Mouse (Mus musculus): ENCODE measurements around the gene Tshz2. TPM values are rescaled to one million over a fixed set of nuclear protein-coding genes. Genes with fewer than 3 reads are reported as not detected.

Tshz2 gene
- polyA plus RNA-seq, 1 experiment from 2014 or later = 7.2 TPM

GRCm38 (mm10) chr2:169910606-169911005 lies 277.8 kb downstream of the Tshz2 start:
- no peak for ATAC-seq (ENCODE audit: low read depth)
- no peak overlapping the region for H3K9ac ChIP-seq (ENCODE audit: low read length)
- no peaks in the 10 kb centered on the region for H3K9me3 ChIP-seq (ENCODE audit: control insufficient read depth, low read length)
- WGBS = 82% methylated on average over 4 of the region's 4 CpGs
- no peak overlapping the region for H3K27ac ChIP-seq (ENCODE audit: low read length)
- H3K4me1 ChIP-seq (replicated peaks; ENCODE audit: control insufficient read depth, insufficient read depth, low read length) = no peaks in the 10 kb centered on the region
- H3K36me3 ChIP-seq (ENCODE audit: control insufficient read depth, insufficient read depth, low read length) = no peaks in the 10 kb centered on the region
- no peak overlapping the region for H3K4me2 ChIP-seq (ENCODE audit: low read depth, low read length)
- H3K4me3 ChIP-seq (ENCODE audit: low read length) = no peak overlapping the region
- no peaks in the 10 kb centered on the region for H3K27me3 ChIP-seq (ENCODE audit: control insufficient read depth, insufficient read depth, low read depth, low read length)

DNA sequence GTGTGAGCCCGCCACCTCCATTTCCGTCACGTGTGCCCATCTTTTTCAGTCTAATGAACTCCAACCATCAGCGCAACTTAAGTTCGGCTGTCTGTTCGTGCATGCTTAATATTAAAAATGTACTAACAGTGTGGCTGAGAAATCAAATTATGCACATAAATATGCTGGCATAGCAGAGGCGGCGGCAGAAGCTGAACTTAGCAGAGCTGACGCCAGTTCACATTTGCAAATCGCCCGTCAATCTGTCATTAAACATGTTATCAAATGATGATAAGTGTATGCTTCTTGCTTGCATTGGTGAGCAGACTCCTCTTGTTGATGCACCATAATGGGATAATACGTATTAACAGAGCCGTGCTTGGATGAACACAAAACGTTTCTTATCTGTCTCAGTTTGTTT lies 280.0 kb downstream of the Tshz2 start:
- Histone ChIP-seq H3K4me3 (ENCODE audit: low read length) (no peak overlapping the region), H3K9ac (ENCODE audit: low read length) (no peak overlapping the region), H3K27me3 (ENCODE audit: control insufficient read depth, insufficient read depth, low read depth, low read length) (no peaks in the 10 kb centered on the region), H3K27ac (ENCODE audit: low read length) (no peak overlapping the region), H3K36me3 (ENCODE audit: control insufficient read depth, insufficient read depth, low read length) (no peaks in the 10 kb centered on the region), H3K4me1 (replicated peaks; ENCODE audit: control insufficient read depth, insufficient read depth, low read length) (no peaks in the 10 kb centered on the region), H3K9me3 (ENCODE audit: control insufficient read depth, low read length) (no peaks in the 10 kb centered on the region), H3K4me2 (ENCODE audit: low read depth, low read length) (no peak overlapping the region)
- no peak for ATAC-seq (ENCODE audit: low read depth)
- 85% methylated on average over 14 of the region's 14 CpGs for WGBS

- Histone ChIP-seq H3K4me2 (ENCODE audit: low read depth, low read length) (no peak overlapping the region), H3K4me1 (replicated peaks; ENCODE audit: control insufficient read depth, insufficient read depth, low read length) (no peaks in the 10 kb centered on the region), H3K9ac (ENCODE audit: low read length) (no peak overlapping the region), H3K27ac (ENCODE audit: low read length) (no peak overlapping the region), H3K9me3 (ENCODE audit: control insufficient read depth, low read length) (no peaks in the 10 kb centered on the region), H3K36me3 (ENCODE audit: control insufficient read depth, insufficient read depth, low read length) (no peaks in the 10 kb centered on the region), H3K27me3 (ENCODE audit: control insufficient read depth, insufficient read depth, low read depth, low read length) (no peaks in the 10 kb centered on the region), H3K4me3 (ENCODE audit: low read length) (no peak overlapping the region)
- ATAC-seq (ENCODE audit: low read depth) = no peak
- 81% methylated on average over 8 of the region's 8 CpGs for WGBS
Observed at GRCm38 (mm10) chr2:169914903-169915302, 282.1 kb downstream of the Tshz2 start.

GRCm38 (mm10) chr2:169915326-169915725 lies 282.5 kb downstream of the Tshz2 start:
- 79% methylated on average over 13 of the region's 13 CpGs for WGBS
- no peak for ATAC-seq (ENCODE audit: low read depth)
- no peaks in the 10 kb centered on the region for H3K9me3 ChIP-seq (ENCODE audit: control insufficient read depth, low read length)
- H3K4me3 ChIP-seq (ENCODE audit: low read length) = no peak overlapping the region
- no peak overlapping the region for H3K27ac ChIP-seq (ENCODE audit: low read length)
- H3K4me1 ChIP-seq (replicated peaks; ENCODE audit: control insufficient read depth, insufficient read depth, low read length) = no peaks in the 10 kb centered on the region
- no peaks in the 10 kb centered on the region for H3K27me3 ChIP-seq (ENCODE audit: control insufficient read depth, insufficient read depth, low read depth, low read length)
- H3K9ac ChIP-seq (ENCODE audit: low read length) = no peak overlapping the region
- no peak overlapping the region for H3K4me2 ChIP-seq (ENCODE audit: low read depth, low read length)
- H3K36me3 ChIP-seq (ENCODE audit: control insufficient read depth, insufficient read depth, low read length) = no peaks in the 10 kb centered on the region

GRCm38 (mm10) chr2:169919111-169919695 lies 286.4 kb downstream of the Tshz2 start:
- Histone ChIP-seq H3K4me3 (ENCODE audit: low read length) (no peak overlapping the region), H3K9me3 (ENCODE audit: control insufficient read depth, low read length) (no peaks in the 10 kb centered on the region), H3K27me3 (ENCODE audit: control insufficient read depth, insufficient read depth, low read depth, low read length) (no peaks in the 10 kb centered on the region), H3K9ac (ENCODE audit: low read length) (no peak overlapping the region), H3K36me3 (ENCODE audit: control insufficient read depth, insufficient read depth, low read length) (no peaks in the 10 kb centered on the region), H3K4me1 (replicated peaks; ENCODE audit: control insufficient read depth, insufficient read depth, low read length) (no peaks in the 10 kb centered on the region), H3K27ac (ENCODE audit: low read length) (no peak overlapping the region), H3K4me2 (ENCODE audit: low read depth, low read length) (no peak overlapping the region)
- WGBS = 80% methylated on average over 3 of the region's 3 CpGs
- no peak for ATAC-seq (ENCODE audit: low read depth)

DNA sequence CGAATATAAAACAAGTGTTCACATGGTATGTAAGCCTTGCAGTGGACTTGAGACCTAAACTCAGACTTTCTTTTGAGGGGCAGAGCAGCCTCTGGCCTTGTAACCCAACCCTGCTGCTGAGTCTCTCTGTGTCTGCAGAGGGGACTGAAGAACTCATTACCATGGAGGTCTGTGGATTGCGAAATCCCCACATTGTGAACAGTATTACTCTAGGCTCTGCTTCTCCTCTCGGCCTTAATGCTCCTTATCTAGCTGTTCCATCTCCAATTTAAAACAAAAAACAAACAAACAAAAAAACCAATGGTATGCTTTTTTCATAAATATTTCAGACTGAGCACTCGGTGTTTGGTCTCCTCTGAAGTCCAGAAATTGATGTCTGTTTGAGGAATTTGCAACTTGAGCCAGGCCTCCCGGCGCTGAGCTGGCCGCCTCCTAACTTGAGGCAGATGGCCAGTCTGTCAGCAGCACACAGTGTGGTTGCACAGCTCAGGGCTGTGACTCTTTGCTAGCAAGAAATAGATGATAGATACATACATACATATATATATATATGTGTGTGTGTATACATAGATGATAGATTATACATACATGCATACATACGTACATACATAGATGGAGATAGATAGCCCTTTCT lies 291.5 kb downstream of the Tshz2 start:
- ATAC-seq (ENCODE audit: low read depth) = peak; percentile 88
- 40% methylated on average over 8 of the region's 8 CpGs for WGBS
- Histone ChIP-seq H3K4me3 (ENCODE audit: low read length) (no peak overlapping the region), H3K27me3 (ENCODE audit: control insufficient read depth, insufficient read depth, low read depth, low read length) (no peaks in the 10 kb centered on the region), H3K9me3 (ENCODE audit: control insufficient read depth, low read length) (no peaks in the 10 kb centered on the region), H3K4me1 (replicated peaks; ENCODE audit: control insufficient read depth, insufficient read depth, low read length) (peaks cover 12% of the 10 kb centered on the region), H3K9ac (ENCODE audit: low read length) (no peak overlapping the region), H3K4me2 (ENCODE audit: low read depth, low read length) (no peak overlapping the region), H3K36me3 (ENCODE audit: control insufficient read depth, insufficient read depth, low read length) (no peaks in the 10 kb centered on the region), H3K27ac (ENCODE audit: low read length) (no peak overlapping the region)

- no peak overlapping the region for H3K4me3 ChIP-seq (ENCODE audit: low read length)
- no peak for ATAC-seq (ENCODE audit: low read depth)
- no peak overlapping the region for H3K27ac ChIP-seq (ENCODE audit: low read length)
- H3K9ac ChIP-seq (ENCODE audit: low read length) = no peak overlapping the region
- no peaks in the 10 kb centered on the region for H3K27me3 ChIP-seq (ENCODE audit: control insufficient read depth, insufficient read depth, low read depth, low read length)
- H3K9me3 ChIP-seq (ENCODE audit: control insufficient read depth, low read length) = no peaks in the 10 kb centered on the region
- H3K4me2 ChIP-seq (ENCODE audit: low read depth, low read length) = no peak overlapping the region
- no peaks in the 10 kb centered on the region for H3K36me3 ChIP-seq (ENCODE audit: control insufficient read depth, insufficient read depth, low read length)
- WGBS = 62% methylated on average over 5 of the region's 5 CpGs
- peaks cover 17% of the 10 kb centered on the region for H3K4me1 ChIP-seq (replicated peaks; ENCODE audit: control insufficient read depth, insufficient read depth, low read length)
Observed at GRCm38 (mm10) chr2:169925466-169925865, 292.7 kb downstream of the Tshz2 start.

DNA sequence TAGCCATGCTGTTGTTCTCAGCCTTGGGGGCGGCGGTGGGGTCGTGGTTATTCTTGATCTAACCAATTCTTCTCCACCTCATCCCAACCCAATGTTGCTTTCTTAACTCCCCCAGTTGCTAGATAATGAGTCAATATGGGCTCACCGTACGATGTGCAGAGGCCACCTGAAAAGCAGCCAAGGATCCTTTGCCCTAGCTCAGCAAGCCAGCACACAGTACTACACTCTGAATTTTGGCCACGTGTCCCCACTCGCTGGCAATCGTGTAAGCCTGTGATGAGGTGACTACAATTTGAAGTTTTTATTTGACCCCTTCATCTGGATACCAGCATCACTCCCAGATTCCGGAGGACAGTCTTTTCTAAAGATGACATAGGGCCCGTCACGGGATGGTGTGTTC lies 293.2 kb downstream of the Tshz2 start:
- Histone ChIP-seq H3K4me2 (ENCODE audit: low read depth, low read length) (no peak overlapping the region), H3K27ac (ENCODE audit: low read length) (no peak overlapping the region), H3K9ac (ENCODE audit: low read length) (no peak overlapping the region), H3K27me3 (ENCODE audit: control insufficient read depth, insufficient read depth, low read depth, low read length) (no peaks in the 10 kb centered on the region), H3K4me3 (ENCODE audit: low read length) (no peak overlapping the region), H3K4me1 (replicated peaks; ENCODE audit: control insufficient read depth, insufficient read depth, low read length) (peaks cover 17% of the 10 kb centered on the region), H3K9me3 (ENCODE audit: control insufficient read depth, low read length) (no peaks in the 10 kb centered on the region), H3K36me3 (ENCODE audit: control insufficient read depth, insufficient read depth, low read length) (no peaks in the 10 kb centered on the region)
- 68% methylated on average over 11 of the region's 11 CpGs for WGBS
- ATAC-seq (ENCODE audit: low read depth) = no peak

DNA sequence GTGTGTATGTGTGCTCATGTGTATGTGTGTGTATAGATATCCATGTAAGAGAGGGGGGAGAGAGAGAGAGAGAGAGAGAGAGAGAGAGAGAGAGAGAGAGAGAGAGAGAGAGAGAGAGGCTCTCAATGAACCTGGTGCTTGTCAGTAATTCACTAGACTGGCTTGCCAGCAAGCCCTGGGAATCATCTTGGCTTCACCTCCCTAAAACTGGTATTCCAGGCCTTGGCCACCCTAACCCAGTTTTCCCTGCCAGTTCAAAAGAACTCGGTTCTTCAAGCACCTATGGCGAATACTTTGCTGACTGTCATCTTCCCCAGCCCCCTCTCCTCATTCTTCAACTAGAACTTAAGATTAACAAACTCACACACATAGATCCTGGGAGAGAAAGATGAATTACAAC lies 294.6 kb downstream of the Tshz2 start:
- Histone ChIP-seq H3K9me3 (ENCODE audit: control insufficient read depth, low read length) (no peaks in the 10 kb centered on the region), H3K4me2 (ENCODE audit: low read depth, low read length) (no peak overlapping the region), H3K4me3 (ENCODE audit: low read length) (no peak overlapping the region), H3K36me3 (ENCODE audit: control insufficient read depth, insufficient read depth, low read length) (no peaks in the 10 kb centered on the region), H3K4me1 (replicated peaks; ENCODE audit: control insufficient read depth, insufficient read depth, low read length) (peaks cover 17% of the 10 kb centered on the region), H3K9ac (ENCODE audit: low read length) (no peak overlapping the region), H3K27ac (ENCODE audit: low read length) (no peak overlapping the region), H3K27me3 (ENCODE audit: control insufficient read depth, insufficient read depth, low read depth, low read length) (no peaks in the 10 kb centered on the region)
- WGBS = 76% methylated on average over 2 of the region's 2 CpGs
- ATAC-seq (ENCODE audit: low read depth) = no peak
